Mouse (Mus musculus): ENCODE data around the gene Gm12794. TPM values are rescaled to one million over a fixed set of nuclear protein-coding genes. Genes with fewer than 3 reads are reported as not detected.

The Gm12794 gene
- not detected in 2 replicates for polyA plus RNA-seq (2012; rRNA removed; ENCODE audit: low replicate concordance)

GRCm38 (mm10) chr4:101940107-101940506 is at the start of gene Gm12794:
Gene Gm12794 (plus strand): TSS chr4:101940407.

GRCm38 (mm10) chr4:101893656-101894420 is 46.4 kb upstream of the Gm12794 start, which contains the start of gene C130073F10Rik:
Gene C130073F10Rik (minus strand): TSS chr4:101893789.

GRCm38 (mm10) chr4:101908821-101909220 is 31.4 kb upstream of the Gm12794 start, which contains the start of gene Gm12800:
Gene Gm12800 (plus strand): TSS chr4:101909121.

GRCm38 (mm10) chr4:101980949-101981348 is 40.7 kb downstream of the Gm12794 start, which contains the start of gene Gm12790:
Gene Gm12790 (minus strand): TSS chr4:101981049.

GRCm38 (mm10) chr4:101986326-101986725 is 46.1 kb downstream of the Gm12794 start, which contains the start of gene Gm12789:
Gene Gm12789 (plus strand): TSS chr4:101986626.

Other genes starting within 250 kb of the Gm12794 start
- gene Lepr, start 223.0 kb upstream of the Gm12794 start, polyA plus RNA-seq (2012; rRNA removed; ENCODE audit: low replicate concordance), result 1.3 and 4.0 TPM in 2 replicates
- not detected in 2 replicates for gene B020004J07Rik, start 96.4 kb upstream of the Gm12794 start, polyA plus RNA-seq (2012; rRNA removed; ENCODE audit: low replicate concordance)
- gene C130073F10Rik, start 46.6 kb upstream of the Gm12794 start, polyA plus RNA-seq (2012; rRNA removed; ENCODE audit: low replicate concordance), result not detected in 2 replicates
- not detected in 2 replicates for gene Gm12800, start 31.3 kb upstream of the Gm12794 start, polyA plus RNA-seq (2012; rRNA removed; ENCODE audit: low replicate concordance)
- gene Gm12790, start 40.6 kb downstream of the Gm12794 start, polyA plus RNA-seq (2012; rRNA removed; ENCODE audit: low replicate concordance), result not detected in 2 replicates
- not detected in 2 replicates for gene Gm12789, start 46.2 kb downstream of the Gm12794 start, polyA plus RNA-seq (2012; rRNA removed; ENCODE audit: low replicate concordance)
- 9.6 and 22.1 TPM in 2 replicates for gene Pde4b, start 147.1 kb downstream of the Gm12794 start, polyA plus RNA-seq (2012; rRNA removed; ENCODE audit: low replicate concordance)